Mouse (Mus musculus) B cell, adult 2 months (primary cell): ENCODE data around the gene Mug1.
"Not testable (repeated sequence)": the region's sequence is repeated elsewhere in the genome, so short reads cannot be mapped to it uniquely, and the experiment has no call there.

ENCODE experiments used
- DNase-seq, 2 experiments: peaks; one replicate each; pipeline ENCODE4 v3.0.0; 2022

Mug1 gene

DNA sequence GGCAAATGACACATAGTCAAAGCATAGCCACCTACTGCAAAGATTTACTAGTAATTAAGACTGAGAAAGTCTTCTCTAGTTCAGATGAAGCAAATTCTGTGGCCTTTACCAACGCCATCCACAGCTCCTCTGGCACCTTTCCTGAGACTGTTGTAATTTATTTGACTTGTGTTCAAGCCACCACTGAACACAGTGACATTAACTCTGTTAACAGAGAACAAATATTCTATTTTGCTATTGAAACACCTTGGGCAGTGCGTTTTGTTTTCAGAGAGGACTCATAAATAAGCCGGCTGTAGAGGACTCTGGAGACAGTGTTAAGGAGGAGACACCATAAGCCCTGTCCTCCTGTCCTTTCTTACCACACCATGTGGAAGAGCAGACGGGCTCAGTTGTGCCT lies at the start of gene Mug1:
Gene Mug1, plus strand, starts transcription at position 271 of the 400 bp plus-strand sequence.
- not testable (repeated sequence) for DNase-seq

DNA sequence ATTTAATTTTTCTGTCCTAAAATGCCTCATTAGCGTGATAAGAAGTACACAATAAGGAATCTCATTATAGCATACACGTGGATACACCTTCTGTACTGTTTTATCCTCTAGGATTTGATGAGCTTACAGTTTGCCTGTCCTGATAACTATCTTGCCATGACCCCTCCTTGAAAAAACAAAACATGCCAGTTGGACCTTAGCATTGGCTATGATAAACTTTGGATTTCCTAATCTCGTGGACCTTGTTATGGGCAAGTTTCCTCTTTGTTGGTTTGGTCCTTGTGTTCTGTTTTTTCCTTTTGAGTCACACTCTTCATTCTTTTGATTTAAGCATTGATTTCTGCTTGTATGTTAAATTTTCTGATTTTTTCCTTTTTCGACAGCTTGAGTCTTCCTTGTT lies 10.3 kb upstream of the Mug1 start:
- DNase-seq: no peak

DNA sequence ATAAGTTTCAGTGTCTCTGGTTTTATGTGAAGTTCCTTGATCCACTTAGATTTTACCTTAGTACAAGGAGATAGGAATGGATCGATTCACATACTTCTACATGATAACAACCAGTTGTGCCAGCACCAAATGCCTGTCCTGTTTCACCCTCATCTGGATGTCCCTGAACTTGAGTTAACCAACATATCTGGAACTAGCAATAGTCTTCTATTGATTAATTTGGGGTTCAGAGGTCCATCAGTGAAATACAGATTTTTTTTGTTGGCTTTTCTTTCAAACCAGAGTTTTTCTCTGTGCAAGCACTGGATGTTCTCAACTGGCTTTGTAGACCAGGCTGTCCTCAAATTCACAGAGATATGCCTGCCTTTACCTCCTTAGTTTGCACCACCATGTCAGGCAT lies 2.0 kb upstream of the Mug1 start:
- DNase-seq: no peak

DNA sequence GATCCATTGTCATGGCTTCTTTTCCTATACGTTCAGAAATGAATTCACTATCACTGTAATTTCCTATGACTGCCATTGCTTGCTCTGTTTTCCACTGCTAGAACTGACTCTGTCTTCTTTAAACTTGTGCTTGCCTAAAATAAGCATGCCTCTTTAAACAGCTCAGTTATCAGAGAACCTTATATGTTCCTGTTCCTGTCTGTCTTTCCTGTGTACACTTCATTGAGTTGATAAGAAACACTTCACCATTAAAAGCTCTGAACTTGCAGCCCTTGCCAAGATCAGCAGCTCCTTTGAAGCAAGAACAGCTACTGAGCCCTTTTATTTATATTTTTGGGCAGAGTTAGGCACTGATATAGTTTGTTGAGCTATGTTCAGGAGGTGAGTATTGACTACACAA lies 10.0 kb downstream of the Mug1 start:
- DNase-seq: no peak
